Mouse (Mus musculus) midbrain, embryonic 16.5 days (tissue): ENCODE results near the gene Prim2. TPM values are rescaled to one million over a fixed set of nuclear protein-coding genes. Genes with fewer than 3 reads are reported as not detected.

Experiments
- ATAC-seq: fragments of 200-750 bp; cut with Nextera tagmentation; 2 replicates; pipeline ENCODE4 v1.8.0; 2017; ENCODE audit warnings: moderate TSS enrichment
- H3K27ac ChIP-seq: fragments of 300-500 bp; sonication (generic); 2 replicates; pipeline ENCODE4 v1.5.1; 2014; ENCODE audit warnings: mild to moderate bottlenecking, low read length, mixed read lengths
- H3K27me3 ChIP-seq: fragments of 300-500 bp; sonication (generic); 2 replicates; pipeline ENCODE4 v1.6.1; 2014; ENCODE audit warnings: low read depth, low read length, mixed read lengths; ENCODE audit not compliant: control insufficient read depth, insufficient read depth
- H3K36me3 ChIP-seq: fragments of 300-500 bp; sonication (generic); 2 replicates; pipeline ENCODE4 v1.6.1; 2014; ENCODE audit warnings: mild to moderate bottlenecking, low read length, moderate library complexity, mixed read lengths; ENCODE audit not compliant: control insufficient read depth, insufficient read depth
- H3K4me1 ChIP-seq: fragments of 300-500 bp; sonication (generic); 2 replicates; pipeline ENCODE4 v1.6.1; 2014; ENCODE audit warnings: mild to moderate bottlenecking, low read length, mixed read lengths; ENCODE audit not compliant: control insufficient read depth, insufficient read depth
- H3K4me2 ChIP-seq: fragments of 300-500 bp; sonication (generic); 2 replicates; pipeline ENCODE4 v1.6.1; 2014; ENCODE audit warnings: mild to moderate bottlenecking, low read length, mixed read lengths
- H3K4me3 ChIP-seq: fragments of 300-500 bp; sonication (generic); 2 replicates; pipeline ENCODE4 v1.5.1; 2014; ENCODE audit warnings: low read depth, mild to moderate bottlenecking, low read length, moderate library complexity, mixed read lengths
- H3K9ac ChIP-seq: fragments of 300-500 bp; sonication (generic); 2 replicates; pipeline ENCODE4 v1.6.1; 2014; ENCODE audit warnings: low read depth, low read length, mixed read lengths
- H3K9me3 ChIP-seq: fragments of 300-500 bp; sonication (generic); replicated peaks from 2 replicates; pipeline ENCODE4 v1.6.1; 2014; ENCODE audit warnings: mild to moderate bottlenecking, low read length, mixed read lengths; ENCODE audit not compliant: control insufficient read depth, poor library complexity, severe bottlenecking
- WGBS: fragments of 180-500 bp; shearing (Covaris S2); extraction: QIAGEN DNeasy Blood & Tissue Kit; methylation state at CpG from one replicate; pipeline ENCODE4 v1.1.7; 2014; 5-methylcytosine and 5-hydroxymethylcytosine counted together
- polyA plus RNA-seq: library from polyadenylated mRNA; unstranded; fragments of >200 nt; fragmentation: Nextera tagmentation; extraction: Ambion mirVana; gene quantifications from 2 replicates; pipeline ENCODE4 v1.2.1, GENCODE M21; 2015

Prim2 gene
- polyA plus RNA-seq, 1 experiment from 2014 or later: 21.4 TPM

DNA sequence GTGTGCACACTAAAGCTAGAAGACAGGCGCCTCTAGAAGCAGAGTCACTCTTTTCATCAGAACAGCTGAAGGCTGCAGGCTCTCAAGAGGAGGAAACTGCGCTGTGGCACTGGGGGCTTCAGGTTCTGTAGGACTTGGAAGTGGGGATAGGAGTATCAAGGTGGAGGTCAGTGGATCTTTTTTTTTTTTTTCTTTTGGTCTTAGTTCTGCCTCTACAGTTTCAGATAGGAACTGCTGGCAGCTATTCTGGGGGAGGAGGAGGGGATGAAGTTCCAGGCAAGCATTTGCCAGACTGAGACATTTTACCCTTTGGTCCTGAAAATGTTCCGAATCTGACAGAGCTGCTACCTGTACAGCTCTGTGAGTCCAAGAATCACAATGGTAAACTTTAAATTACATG, 106.0 kb downstream of the Prim2 start:
- no peaks in the 10 kb centered on the region for H3K36me3 ChIP-seq
- H3K4me2 ChIP-seq: no peak overlapping the region
- no peak for ATAC-seq
- no peak overlapping the region for H3K27ac ChIP-seq
- H3K4me3 ChIP-seq: no peak overlapping the region
- WGBS: 90% methylated on average over 3 of the region's 3 CpGs
- no peaks in the 10 kb centered on the region for H3K9me3 ChIP-seq
- H3K9ac ChIP-seq: no peak overlapping the region
- no peaks in the 10 kb centered on the region for H3K4me1 ChIP-seq
- no peaks in the 10 kb centered on the region for H3K27me3 ChIP-seq

DNA sequence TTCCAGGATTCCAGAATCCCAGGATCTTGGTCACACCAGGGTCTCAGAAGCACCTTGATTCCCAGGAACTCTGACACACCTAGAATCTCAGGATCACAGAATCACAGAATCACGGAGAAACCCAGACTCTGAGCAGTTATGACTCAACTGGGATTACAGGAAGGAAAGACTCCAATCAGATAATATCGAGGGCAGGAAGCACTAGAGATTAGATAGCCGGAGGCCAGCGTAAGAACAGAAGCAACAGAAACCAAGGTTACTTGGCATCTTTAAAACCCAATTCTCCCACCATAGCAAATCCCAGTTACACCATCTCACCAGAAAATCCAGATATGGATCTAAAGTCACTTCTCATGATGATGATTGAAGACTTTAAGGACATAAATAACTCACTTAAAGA, 113.0 kb downstream of the Prim2 start:
- H3K4me2 ChIP-seq: no peak overlapping the region
- H3K9ac ChIP-seq: no peak overlapping the region
- H3K36me3 ChIP-seq: no peaks in the 10 kb centered on the region
- H3K9me3 ChIP-seq: no peaks in the 10 kb centered on the region
- WGBS: 90% methylated on average over 4 of the region's 4 CpGs
- no peak for ATAC-seq
- no peak overlapping the region for H3K27ac ChIP-seq
- H3K4me3 ChIP-seq: no peak overlapping the region
- H3K4me1 ChIP-seq: no peaks in the 10 kb centered on the region
- H3K27me3 ChIP-seq: no peaks in the 10 kb centered on the region

DNA sequence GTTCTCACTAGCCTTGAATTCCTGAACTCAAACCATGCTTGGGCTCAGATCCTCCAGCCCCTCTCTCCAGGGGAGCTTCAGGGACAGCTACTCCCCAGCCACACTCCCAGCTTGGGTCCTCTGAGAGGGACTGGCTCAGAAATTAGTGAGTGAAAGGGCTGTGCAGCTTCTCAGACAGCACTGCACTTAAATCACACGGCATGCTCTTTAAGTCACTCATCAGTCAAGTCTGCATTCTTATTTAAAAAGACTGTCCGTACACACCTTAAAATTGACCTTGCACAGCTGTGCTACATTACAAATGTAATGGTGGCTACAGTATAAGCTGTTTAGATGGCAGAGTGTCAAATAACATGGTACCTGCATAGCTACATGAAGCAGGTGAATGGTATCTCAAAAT, 114.0 kb downstream of the Prim2 start:
- no peak for ATAC-seq
- Histone ChIP-seq H3K36me3 (no peaks in the 10 kb centered on the region), H3K4me2 (no peak overlapping the region)

DNA sequence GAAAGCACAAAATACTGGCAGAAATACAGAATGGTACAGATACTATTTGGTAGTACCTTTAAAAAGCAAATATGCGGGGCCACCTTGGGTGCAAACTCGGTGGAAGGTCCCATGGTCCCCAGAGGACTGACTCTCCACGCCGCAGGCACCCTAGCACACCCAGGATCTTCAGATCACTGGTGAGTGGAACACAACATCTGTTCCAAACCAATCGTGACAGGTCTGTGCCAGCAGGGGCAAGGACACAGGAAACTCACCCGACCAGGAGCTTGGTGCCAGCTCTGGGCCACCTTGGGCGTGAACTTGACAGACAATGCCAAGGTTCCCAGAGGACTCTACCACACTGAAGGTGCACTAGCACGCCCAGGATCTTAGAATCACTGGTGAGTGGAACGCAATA, 118.2 kb downstream of the Prim2 start:
- 97% methylated on average over 9 of the region's 9 CpGs for WGBS
- H3K4me3 ChIP-seq: no peak overlapping the region
- H3K27ac ChIP-seq: no peak overlapping the region
- no peaks in the 10 kb centered on the region for H3K9me3 ChIP-seq
- no peak for ATAC-seq
- H3K27me3 ChIP-seq: no peaks in the 10 kb centered on the region
- no peaks in the 10 kb centered on the region for H3K4me1 ChIP-seq
- H3K9ac ChIP-seq: no peak overlapping the region
- no peak overlapping the region for H3K4me2 ChIP-seq
- H3K36me3 ChIP-seq: no peaks in the 10 kb centered on the region

More for the DNA sequence above, 114.0 kb downstream of the Prim2 start:
- no peaks in the 10 kb centered on the region for H3K4me1 ChIP-seq
- H3K9ac ChIP-seq: no peak overlapping the region
- 87% methylated on average over 2 of the region's 2 CpGs for WGBS
- no peaks in the 10 kb centered on the region for H3K27me3 ChIP-seq
- no peaks in the 10 kb centered on the region for H3K9me3 ChIP-seq
- H3K4me3 ChIP-seq: no peak overlapping the region
- H3K27ac ChIP-seq: no peak overlapping the region

DNA sequence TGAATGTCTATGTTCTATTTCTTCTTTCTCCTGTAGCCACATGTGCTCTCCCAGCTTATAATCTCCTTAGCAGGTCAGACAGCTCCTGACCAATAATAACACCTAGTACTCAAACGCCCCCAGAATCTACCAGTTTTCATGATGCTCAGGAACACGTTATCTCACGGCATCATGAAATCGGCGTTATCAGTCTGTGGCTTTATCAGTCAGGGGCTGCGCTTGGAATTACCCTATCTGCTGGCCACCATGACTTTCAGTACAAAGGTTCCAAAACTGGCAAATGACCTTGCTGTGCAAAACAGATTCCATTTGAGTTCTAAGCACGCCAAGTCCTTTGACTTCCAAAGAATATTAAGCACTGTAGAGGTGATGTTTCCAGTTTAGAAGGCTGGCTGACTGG, 127.9 kb downstream of the Prim2 start:
- WGBS: 91% methylated on average over 7 of the region's 7 CpGs
- Histone ChIP-seq H3K4me3 (no peak overlapping the region), H3K9ac (no peak overlapping the region), H3K9me3 (no peaks in the 10 kb centered on the region), H3K4me2 (no peak overlapping the region), H3K36me3 (no peaks in the 10 kb centered on the region), H3K27ac (no peak overlapping the region), H3K4me1 (no peaks in the 10 kb centered on the region), H3K27me3 (no peaks in the 10 kb centered on the region)
- ATAC-seq: no peak

DNA sequence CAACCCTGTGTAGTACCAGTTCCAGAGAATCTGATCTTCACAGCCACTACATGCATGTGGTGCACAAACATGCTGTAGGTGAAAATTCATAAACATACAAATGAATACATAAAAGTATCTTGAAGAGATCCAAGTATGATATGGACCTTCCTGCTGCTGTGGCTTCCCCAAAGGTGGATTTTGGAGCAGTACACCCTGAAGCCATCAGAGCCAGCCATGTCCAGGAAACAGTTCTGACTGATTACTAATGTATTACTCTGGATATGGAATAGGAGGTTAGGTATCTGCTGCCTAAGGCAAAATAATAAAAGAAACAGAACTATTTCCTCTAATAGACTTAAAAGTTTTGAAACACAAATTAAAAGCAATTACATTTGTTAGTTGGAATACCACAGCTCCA, 131.6 kb downstream of the Prim2 start:
- H3K36me3 ChIP-seq: no peaks in the 10 kb centered on the region
- H3K27ac ChIP-seq: no peak overlapping the region
- no peak overlapping the region for H3K4me2 ChIP-seq
- H3K4me3 ChIP-seq: no peak overlapping the region
- no peaks in the 10 kb centered on the region for H3K4me1 ChIP-seq
- no peak for ATAC-seq
- H3K9ac ChIP-seq: no peak overlapping the region
- no peaks in the 10 kb centered on the region for H3K27me3 ChIP-seq
- H3K9me3 ChIP-seq: no peaks in the 10 kb centered on the region

DNA sequence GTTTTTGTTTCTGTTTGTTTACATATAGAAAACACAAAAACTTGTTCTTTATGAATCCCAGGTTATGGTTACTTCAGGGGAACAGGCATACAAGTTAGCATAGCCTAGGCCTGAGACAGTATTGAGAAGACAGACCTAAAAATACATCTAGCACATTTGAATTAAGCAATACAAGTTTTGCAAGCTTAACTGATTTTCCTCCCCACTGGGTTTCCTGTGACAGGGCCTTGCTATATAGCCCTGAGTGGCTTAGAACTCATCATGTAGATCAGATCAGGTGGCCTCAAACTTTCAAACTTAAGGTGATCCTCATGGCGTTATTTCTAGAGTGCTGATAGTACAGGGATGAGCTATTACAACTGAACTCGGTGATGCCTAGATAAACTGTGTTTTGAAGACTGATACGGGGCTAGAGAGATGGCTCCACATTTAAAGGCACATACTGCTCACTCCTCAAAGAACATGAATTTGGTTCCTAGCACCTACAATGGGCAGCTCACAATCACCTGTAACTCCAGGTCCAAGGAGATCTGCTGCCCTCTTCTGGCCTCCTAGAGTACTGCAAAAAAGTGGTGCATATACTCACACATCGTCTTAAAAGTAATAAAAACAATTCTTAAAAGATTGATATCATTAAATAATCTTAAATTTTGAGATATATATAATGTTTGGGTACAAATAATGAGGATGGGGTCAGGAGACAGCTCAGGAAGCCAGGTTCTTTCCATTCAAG, 133.2 kb downstream of the Prim2 start:
- peaks cover 7% of the 10 kb centered on the region for H3K4me1 ChIP-seq
- no peak for ATAC-seq
- no peak overlapping the region for H3K4me2 ChIP-seq
- no peaks in the 10 kb centered on the region for H3K27me3 ChIP-seq
- H3K4me3 ChIP-seq: no peak overlapping the region
- 99% methylated on average over 4 of the region's 4 CpGs for WGBS
- no peak overlapping the region for H3K9ac ChIP-seq
- no peak overlapping the region for H3K27ac ChIP-seq
- H3K9me3 ChIP-seq: no peaks in the 10 kb centered on the region
- no peaks in the 10 kb centered on the region for H3K36me3 ChIP-seq

DNA sequence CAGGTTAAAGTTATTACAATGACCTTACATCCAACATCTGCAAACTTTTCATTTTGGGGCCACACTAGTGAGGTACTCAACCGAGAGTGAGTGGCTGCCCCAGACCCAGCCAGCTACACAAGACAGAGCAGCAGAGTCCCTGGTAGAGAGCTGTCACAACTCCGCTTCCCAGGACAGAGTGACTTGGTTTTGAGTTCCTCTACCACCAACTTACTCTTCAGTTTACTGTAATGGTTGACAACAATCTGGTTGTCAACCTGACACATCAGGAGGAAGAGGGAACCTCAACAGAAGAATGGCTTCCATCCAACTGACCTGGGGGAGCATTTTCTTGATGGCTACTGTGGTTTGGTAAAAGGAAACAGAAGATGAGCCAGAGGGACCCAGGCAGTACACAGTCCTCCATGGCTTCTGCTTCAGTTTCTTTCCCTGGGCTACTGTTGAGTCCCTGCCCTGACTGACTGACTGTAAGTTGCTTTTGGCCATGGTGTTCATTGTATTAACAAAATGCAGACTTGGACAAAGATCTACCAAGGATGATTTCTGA, 134.4 kb downstream of the Prim2 start:
- no peak overlapping the region for H3K4me2 ChIP-seq
- ATAC-seq: no peak
- no peak overlapping the region for H3K27ac ChIP-seq
- peaks cover 12% of the 10 kb centered on the region for H3K4me1 ChIP-seq
- WGBS: 92% methylated on average over 2 of the region's 2 CpGs
- H3K9ac ChIP-seq: no peak overlapping the region
- no peaks in the 10 kb centered on the region for H3K36me3 ChIP-seq
- H3K4me3 ChIP-seq: no peak overlapping the region
- no peaks in the 10 kb centered on the region for H3K9me3 ChIP-seq
- H3K27me3 ChIP-seq: no peaks in the 10 kb centered on the region

DNA sequence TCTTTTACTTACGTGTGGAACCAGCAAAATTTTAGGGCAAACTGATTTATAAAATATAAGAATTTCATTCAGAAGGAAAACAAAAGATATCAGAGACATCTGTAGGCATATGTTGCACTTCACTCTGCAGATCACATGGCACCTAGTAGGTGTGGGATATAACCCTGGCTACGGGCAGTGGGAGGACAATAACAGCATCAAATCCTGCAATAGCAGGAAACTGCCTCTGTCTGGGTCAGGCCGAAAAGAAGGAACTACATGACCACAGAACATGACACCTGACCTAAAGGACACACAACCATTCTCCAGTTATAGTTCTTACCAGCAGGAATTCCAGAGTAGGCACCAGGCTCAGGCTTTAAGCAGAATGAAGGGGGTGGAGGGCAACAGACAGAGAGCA, 137.7 kb downstream of the Prim2 start:
- no peak overlapping the region for H3K4me2 ChIP-seq
- 55% methylated on average over 3 of the region's 3 CpGs for WGBS
- H3K9ac ChIP-seq: no peak overlapping the region
- H3K4me1 ChIP-seq: peaks cover 15% of the 10 kb centered on the region
- peak overlapping the region; percentile 26 for H3K27ac ChIP-seq
- no peaks in the 10 kb centered on the region for H3K36me3 ChIP-seq
- no peaks in the 10 kb centered on the region for H3K27me3 ChIP-seq
- no peak overlapping the region for H3K4me3 ChIP-seq
- no peaks in the 10 kb centered on the region for H3K9me3 ChIP-seq
- peak; percentile 65 for ATAC-seq
